Mouse (Mus musculus) cerebellum, adult 2 months (tissue): ENCODE results near the gene St6galnac3. TPM values are rescaled to one million over a fixed set of nuclear protein-coding genes. Genes with fewer than 3 reads are reported as not detected.

ENCODE experiments used
- DNase-seq, 2 experiments: peaks; one replicate each; pipeline ENCODE4 v3.0.0; 2021
- H3K27ac ChIP-seq: fragments of 200-500 bp; 2 replicates; pipeline ENCODE4 v1.5.1; 2012; ENCODE audit warnings: low read length, control low read depth, inconsistent platforms; ENCODE audit not compliant: insufficient read depth
- H3K27me3 ChIP-seq: fragments of 200-500 bp; 2 replicates; pipeline ENCODE4 v1.6.1; 2012; ENCODE audit warnings: inconsistent platforms, mild to moderate bottlenecking, low read length, moderate library complexity; ENCODE audit not compliant: control insufficient read depth, insufficient read depth
- H3K4me1 ChIP-seq: fragments of 200-500 bp; 2 replicates; pipeline ENCODE4 v1.6.1; 2011; ENCODE audit warnings: low read length; ENCODE audit not compliant: control insufficient read depth, insufficient read depth
- H3K4me3 ChIP-seq: fragments of 200-500 bp; replicated peaks from 2 replicates; pipeline ENCODE3; 2011; ENCODE audit warnings: mild to moderate bottlenecking, low read depth, low read length, control low read depth; ENCODE audit not compliant: insufficient read depth
- CTCF ChIP-seq: fragments of 200-500 bp; IDR thresholded peaks from 2 replicates; pipeline ENCODE4 v1.5.1; 2011; ENCODE audit warnings: low read depth, mild to moderate bottlenecking, control low read depth, low read length, moderate library complexity, borderline replicate concordance; ENCODE audit not compliant: insufficient read depth
- POLR2A ChIP-seq: fragments of 200-500 bp; IDR thresholded peaks from 2 replicates; pipeline ENCODE4 v1.6.1; 2011; ENCODE audit warnings: low read length, control low read depth, borderline replicate concordance; ENCODE audit not compliant: insufficient read depth
- WGBS: fragments of 180-500 bp; shearing (Covaris S2); methylation state at CpG from one replicate; pipeline ENCODE4 v1.1.7; 2018; 5-methylcytosine and 5-hydroxymethylcytosine counted together
- polyA plus RNA-seq: library from polyadenylated mRNA; depleted of rRNA; stranded (reverse); fragments of >200 nt; gene quantifications from 2 replicates; pipeline ENCODE4 v1.2.3, GENCODE M21; 2012

The St6galnac3 gene
- polyA plus RNA-seq, 1 experiment: 14.6 TPM

DNA sequence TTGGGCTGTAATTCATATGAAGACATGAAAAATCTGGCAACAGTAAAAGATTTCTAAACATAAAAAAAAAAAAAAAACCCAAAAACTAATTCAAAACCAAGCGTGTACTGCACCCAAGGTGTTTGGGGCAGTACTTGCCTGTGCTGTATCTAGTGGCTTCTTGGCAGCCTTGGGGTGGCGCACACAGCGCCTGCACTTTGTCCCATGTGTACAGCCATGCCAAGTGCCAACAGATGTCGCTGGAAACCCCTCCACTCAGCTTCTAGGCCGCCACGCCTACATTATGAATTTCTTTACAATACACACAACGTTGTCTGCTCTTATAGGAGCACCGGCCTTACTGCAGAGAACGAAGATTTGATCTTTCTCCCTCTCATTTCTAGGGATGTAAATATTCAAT is 130.4 kb downstream of the St6galnac3 start:
- H3K4me1 ChIP-seq: peaks cover 15% of the 10 kb centered on the region; the same call in 1 of the 2 replicates
- TF ChIP-seq POLR2A (no peak), CTCF (no peak)
- WGBS: 76% methylated on average over 9 of the region's 9 CpGs
- no peak for DNase-seq
- no peak overlapping the region for H3K4me3 ChIP-seq
- no peak overlapping the region for H3K27ac ChIP-seq
- no peaks in the 10 kb centered on the region for H3K27me3 ChIP-seq

DNA sequence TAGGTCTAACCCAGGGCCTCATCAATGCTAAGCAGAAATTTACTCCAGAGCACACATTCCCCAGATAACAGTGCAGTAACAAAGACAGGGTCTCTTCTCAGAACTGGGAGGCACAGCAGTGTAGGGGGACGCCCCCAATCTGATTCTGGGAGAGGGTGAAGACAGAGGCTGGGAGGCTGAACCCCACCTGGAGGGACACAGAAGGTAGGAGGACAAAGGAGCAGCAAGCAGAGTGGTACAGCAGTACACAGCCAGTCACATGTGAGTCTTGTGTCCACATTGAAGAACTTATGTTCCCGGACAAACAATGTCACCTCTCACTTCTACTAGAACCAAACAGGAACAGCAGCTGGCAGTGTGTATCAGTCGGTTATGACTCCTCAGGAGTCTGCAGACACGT is 131.0 kb downstream of the St6galnac3 start:
- DNase-seq: no peak
- Histone ChIP-seq H3K27me3 (no peaks in the 10 kb centered on the region), H3K27ac (no peak overlapping the region), H3K4me1 (peaks cover 15% of the 10 kb centered on the region; the same call in 1 of the 2 replicates), H3K4me3 (no peak overlapping the region)
- WGBS: 74% methylated on average over 4 of the region's 4 CpGs
- no peak for TF ChIP-seq POLR2A
- no peak for TF ChIP-seq CTCF

GRCm38 (mm10) chr3:153593103-153593502 is 131.9 kb downstream of the St6galnac3 start:
- Histone ChIP-seq H3K27me3 (no peaks in the 10 kb centered on the region), H3K4me1 (peaks cover 9% of the 10 kb centered on the region; the same call in 1 of the 2 replicates), H3K4me3 (no peak overlapping the region), H3K27ac (no peak overlapping the region)
- 80% methylated on average over 3 of the region's 3 CpGs for WGBS
- TF ChIP-seq CTCF (no peak), POLR2A (no peak)
- DNase-seq: no peak

DNA sequence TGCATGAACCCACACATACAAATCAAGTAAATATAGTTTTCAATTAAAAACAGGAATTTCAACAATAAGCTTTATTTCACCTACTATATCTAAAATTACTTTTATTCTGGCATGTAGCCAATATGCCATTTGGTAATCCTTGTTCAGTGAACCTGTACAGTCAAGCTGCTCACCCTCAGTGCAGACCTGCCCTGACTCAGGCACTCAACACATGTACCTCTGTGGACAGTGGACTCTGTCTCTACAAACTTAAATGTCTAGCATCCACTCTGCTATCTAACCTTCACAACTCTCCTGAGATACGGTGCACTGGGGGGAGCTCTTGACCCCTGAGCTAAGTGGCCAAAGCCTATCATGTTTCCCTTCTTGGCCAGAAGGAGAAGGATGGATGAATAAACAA is 137.4 kb downstream of the St6galnac3 start:
- 93% methylated on average over 1 of the region's 1 CpGs for WGBS
- Histone ChIP-seq H3K4me1 (peaks cover 7% of the 10 kb centered on the region), H3K27me3 (no peaks in the 10 kb centered on the region), H3K27ac (no peak overlapping the region), H3K4me3 (no peak overlapping the region)
- no peak for TF ChIP-seq CTCF
- no peak for TF ChIP-seq POLR2A
- DNase-seq: no peak

DNA sequence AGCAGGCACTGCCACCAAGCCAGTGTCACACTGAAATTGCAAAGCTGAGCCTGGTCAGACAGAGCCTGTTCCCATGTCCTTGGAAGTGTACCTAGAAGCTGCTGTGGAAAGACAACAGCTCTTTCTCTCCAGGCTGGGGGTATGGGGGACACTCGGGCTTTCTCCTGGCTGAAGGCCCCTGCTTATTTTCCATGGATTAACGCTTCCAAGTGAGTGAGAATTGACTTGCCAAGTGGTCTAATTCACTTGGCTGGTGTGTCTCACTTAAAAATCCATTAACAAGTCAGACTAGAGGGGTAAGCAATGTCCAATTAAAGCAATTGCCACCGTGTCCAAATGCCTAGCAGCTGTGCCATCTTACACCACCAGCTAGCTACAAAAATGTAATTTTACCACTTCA is 140.1 kb downstream of the St6galnac3 start:
- Histone ChIP-seq H3K27me3 (no peaks in the 10 kb centered on the region), H3K27ac (no peak overlapping the region), H3K4me1 (peaks cover 13% of the 10 kb centered on the region), H3K4me3 (no peak overlapping the region)
- no peak for DNase-seq
- WGBS: 47% methylated on average over 3 of the region's 3 CpGs
- TF ChIP-seq POLR2A (no peak), CTCF (no peak)

GRCm38 (mm10) chr3:153582065-153582464 is 142.9 kb downstream of the St6galnac3 start:
- no peak for TF ChIP-seq POLR2A
- TF ChIP-seq CTCF: no peak
- Histone ChIP-seq H3K4me1 (peaks cover 10% of the 10 kb centered on the region), H3K27ac (no peak overlapping the region), H3K27me3 (no peaks in the 10 kb centered on the region), H3K4me3 (no peak overlapping the region)
- WGBS: 82% methylated on average over 4 of the region's 4 CpGs
- no peak for DNase-seq

DNA sequence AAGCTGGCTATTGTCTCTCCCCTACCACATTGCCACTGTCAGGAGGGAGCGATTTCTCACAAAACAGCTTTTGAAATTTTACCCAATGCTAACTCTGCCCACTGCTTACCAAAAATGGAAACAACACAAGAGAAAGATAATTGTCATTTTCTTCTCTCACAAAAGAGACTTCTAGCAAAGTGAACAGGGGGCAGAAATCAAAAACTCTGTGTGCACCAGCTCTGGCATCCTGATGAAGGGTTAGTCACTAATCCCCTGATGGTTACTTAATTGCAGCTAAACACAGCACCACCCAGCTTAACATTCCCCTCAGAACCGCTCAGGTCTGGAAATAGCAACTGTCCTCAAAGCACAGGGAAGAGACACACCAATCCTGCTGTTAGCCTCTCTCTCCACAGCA is 144.3 kb downstream of the St6galnac3 start:
- 62% methylated on average over 2 of the region's 2 CpGs for WGBS
- H3K27me3 ChIP-seq: no peaks in the 10 kb centered on the region
- H3K4me3 ChIP-seq: no peak overlapping the region
- no peak for TF ChIP-seq POLR2A
- no peak for TF ChIP-seq CTCF
- no peak overlapping the region for H3K27ac ChIP-seq
- no peak for DNase-seq
- peaks cover 5% of the 10 kb centered on the region; the same call in 1 of the 2 replicates for H3K4me1 ChIP-seq

DNA sequence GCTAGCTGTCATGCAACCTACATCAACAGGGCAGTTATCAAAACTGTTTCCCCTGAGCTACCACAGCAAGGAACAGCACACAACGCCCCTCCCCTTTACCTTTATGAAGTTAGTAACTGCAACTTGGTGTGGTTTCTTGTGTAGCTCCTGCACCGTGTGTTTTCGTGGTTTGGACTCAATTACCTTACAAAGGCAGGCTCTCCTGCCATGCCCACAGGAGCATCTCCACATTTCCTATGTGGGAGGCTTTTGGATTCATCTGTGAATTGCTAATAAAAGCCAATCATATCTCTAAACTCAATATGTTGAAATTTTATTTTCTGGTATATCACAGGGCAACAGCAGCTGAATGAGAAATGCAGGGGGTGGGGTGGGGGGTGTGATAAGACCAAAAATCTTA is 144.8 kb downstream of the St6galnac3 start:
- no peak overlapping the region for H3K4me3 ChIP-seq
- TF ChIP-seq CTCF: no peak
- TF ChIP-seq POLR2A: no peak
- H3K27me3 ChIP-seq: no peaks in the 10 kb centered on the region
- no peak overlapping the region for H3K27ac ChIP-seq
- no peak for DNase-seq
- 92% methylated on average over 3 of the region's 3 CpGs for WGBS
- peaks cover 5% of the 10 kb centered on the region; the same call in 1 of the 2 replicates for H3K4me1 ChIP-seq

DNA sequence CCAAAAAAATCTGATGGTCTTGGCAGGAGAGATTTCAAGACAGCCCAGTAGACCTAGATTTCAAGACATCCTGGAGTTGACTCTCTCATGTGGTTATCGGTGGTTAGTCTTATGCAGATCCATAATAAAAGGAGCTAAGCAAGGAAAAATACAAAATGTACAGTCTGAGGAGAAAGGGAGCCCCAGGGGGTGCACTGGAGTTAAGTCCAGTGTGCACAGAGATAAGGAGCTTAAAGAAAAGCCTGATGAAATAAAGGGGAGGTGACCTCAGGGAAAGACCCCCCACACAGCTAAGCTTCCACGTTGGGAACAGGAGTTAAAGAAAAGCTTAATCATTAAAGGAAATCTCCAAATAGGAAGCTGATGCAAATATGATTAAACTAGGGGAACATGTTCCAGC is 147.7 kb downstream of the St6galnac3 start:
- no peak overlapping the region for H3K27ac ChIP-seq
- no peak overlapping the region for H3K4me3 ChIP-seq
- TF ChIP-seq POLR2A (no peak), CTCF (no peak)
- no peak for DNase-seq
- peaks cover 5% of the 10 kb centered on the region; the same call in 1 of the 2 replicates for H3K4me1 ChIP-seq
- WGBS: 82% methylated on average over 2 of the region's 2 CpGs
- no peaks in the 10 kb centered on the region for H3K27me3 ChIP-seq
